ENCODE assay signal across 13 mouse cellular contexts in the genomic region with DNA sequence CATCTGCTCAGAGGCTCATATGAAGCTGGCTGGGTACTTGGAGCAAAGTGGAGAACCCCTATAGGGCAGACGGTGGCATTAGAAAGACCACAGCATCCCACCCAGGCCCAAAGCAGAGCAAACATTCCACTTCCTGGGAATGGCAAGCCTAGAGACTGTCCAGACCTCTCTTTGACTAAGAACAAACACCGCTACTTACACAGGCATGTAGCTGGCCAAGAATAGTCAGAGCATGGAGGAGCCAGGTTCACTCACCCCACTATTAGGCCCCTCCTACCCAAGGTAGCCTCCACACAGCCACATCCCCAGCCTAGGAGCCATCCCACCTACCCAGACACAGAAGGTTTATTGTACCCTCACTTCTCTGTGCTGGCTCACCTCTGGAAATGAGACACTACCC. TPM values are rescaled to one million over a fixed set of nuclear protein-coding genes. Genes with fewer than 3 reads are reported as not detected.
A peak's percentile ranks its signal among the peaks of the same experiment; 100 is the strongest.
DNase-seq lines count a peak whose midpoint lies in the region; ATAC-seq and TF ChIP-seq lines count a peak whose summit lies in the region.
"Had no signal": no experiment of that assay in that cellular context is flagged by ENCODE, and none has a peak within 500 bp of the region (broad histone marks: within the 10 kb centered on the region; RNA-seq: fewer than 3 reads in every experiment).

No protein-coding gene starts in this region.

- TF ChIP-seq CTCF in lung, postnatal 0 days (IDR thresholded peaks at IDR 0.05): no peak
- no peak for TF ChIP-seq CTCF in intestine, postnatal 0 days (IDR thresholded peaks at IDR 0.05; ENCODE audit: low read depth)
- TF ChIP-seq CTCF in stomach, postnatal 0 days (IDR thresholded peaks at IDR 0.05; ENCODE audit: low read depth): no peak

- H3K4me3 ChIP-seq in heart, embryonic 12.5 days: no peak overlapping the region
- no peak overlapping the region for H3K4me3 ChIP-seq in lung, postnatal 0 days (ENCODE audit: low read depth, low read length)
- H3K4me3 ChIP-seq in intestine, postnatal 0 days (ENCODE audit: low read depth, low read length): no peak overlapping the region
- no peak overlapping the region for H3K4me3 ChIP-seq in stomach, postnatal 0 days (ENCODE audit: low read depth, low read length)

- 0 out of 2 replicates have a peak overlapping the region, but pooled peaks have one; percentile 6 for H3K9ac ChIP-seq in heart, embryonic 12.5 days
- no peak overlapping the region for H3K9ac ChIP-seq in lung, postnatal 0 days (replicated peaks; ENCODE audit: low read depth)
- H3K9ac ChIP-seq in intestine, postnatal 0 days (ENCODE audit: low read depth, low read length): no peak overlapping the region
- no peak overlapping the region for H3K9ac ChIP-seq in stomach, postnatal 0 days (ENCODE audit: low read length)
- H3K9ac ChIP-seq: forebrain, postnatal 0 days had no signal

- ATAC-seq in heart, embryonic 12.5 days (ENCODE audit: insufficient number of reproducible peaks, low FRiP score): peak; percentile 78
- ATAC-seq in lung, postnatal 0 days: no peak; the same call in 1 of the 2 replicates
- no peak for ATAC-seq in intestine, postnatal 0 days
- peak; percentile 40 for ATAC-seq in stomach, postnatal 0 days (ENCODE audit: low FRiP score, low TSS enrichment)
- ATAC-seq: forebrain, postnatal 0 days; Patski had no signal

- no peaks in the 10 kb centered on the region for H3K27me3 ChIP-seq in heart, embryonic 12.5 days (replicated peaks)
- H3K27me3 ChIP-seq in lung, postnatal 0 days (replicated peaks; ENCODE audit: insufficient read depth, low read length): no peaks in the 10 kb centered on the region
- H3K27me3 ChIP-seq in intestine, postnatal 0 days (replicated peaks; ENCODE audit: control insufficient read depth, insufficient read depth, low read length): no peaks in the 10 kb centered on the region
- H3K27me3 ChIP-seq in stomach, postnatal 0 days (ENCODE audit: control insufficient read depth, insufficient read depth, low read length): no peaks in the 10 kb centered on the region
- H3K27me3 ChIP-seq: Patski had no signal

- WGBS in heart, embryonic 12.5 days: 16% methylated on average over 2 of the region's 2 CpGs
- 50% methylated on average over 2 of the region's 2 CpGs for WGBS in lung, postnatal 0 days
- 66% methylated on average over 2 of the region's 2 CpGs for WGBS in intestine, postnatal 0 days
- 46% methylated on average over 2 of the region's 2 CpGs for WGBS in stomach, postnatal 0 days

- H3K36me3 ChIP-seq in heart, embryonic 12.5 days: no peaks in the 10 kb centered on the region
- no peaks in the 10 kb centered on the region for H3K36me3 ChIP-seq in lung, postnatal 0 days (ENCODE audit: insufficient read depth, low read length)
- no peaks in the 10 kb centered on the region for H3K36me3 ChIP-seq in intestine, postnatal 0 days (ENCODE audit: control insufficient read depth, insufficient read depth)
- H3K36me3 ChIP-seq in stomach, postnatal 0 days (ENCODE audit: control insufficient read depth, insufficient read depth, low read length): no peaks in the 10 kb centered on the region

- no peak for DNase-seq in heart, postnatal 36 days
- DNase-seq in lung, postnatal 0 days (ENCODE audit: low spot score): no peak
- no peak for DNase-seq in lung, postnatal 25 days (ENCODE audit: low spot score)
- no peak for DNase-seq in stomach, postnatal 0 days (ENCODE audit: low spot score)
- DNase-seq in adrenal gland, adult 18-20 months (ENCODE audit: low spot score in 2 of 2): no peak
- DNase-seq in kidney, postnatal 4 days: no peak
- DNase-seq: adrenal gland, postnatal 14 days; embryo, embryonic 11 days; forebrain, postnatal 0 days had no signal

- intact Hi-C loops in heart, postnatal 36 days (cut with DNase I): no loop called here

- H3K4me1 ChIP-seq in heart, embryonic 12.5 days (replicated peaks): peaks cover 98% of the 10 kb centered on the region
- peaks cover 37% of the 10 kb centered on the region; the same call in 1 of the 2 replicates for H3K4me1 ChIP-seq in lung, postnatal 0 days (ENCODE audit: insufficient read depth, low read depth, low read length)
- H3K4me1 ChIP-seq in intestine, postnatal 0 days (replicated peaks; ENCODE audit: control insufficient read depth, insufficient read depth, low read length): peaks cover 33% of the 10 kb centered on the region
- H3K4me1 ChIP-seq in stomach, postnatal 0 days (replicated peaks; ENCODE audit: control insufficient read depth, insufficient read depth): peaks cover 13% of the 10 kb centered on the region; the same call in 1 of the 2 replicates

- H3K4me2 ChIP-seq in heart, embryonic 12.5 days: peak overlapping the region; percentile 36
- H3K4me2 ChIP-seq in lung, postnatal 0 days (replicated peaks; ENCODE audit: low read depth, low read length): no peak overlapping the region
- H3K4me2 ChIP-seq in intestine, postnatal 0 days (replicated peaks; ENCODE audit: low read depth): no peak overlapping the region
- no peak overlapping the region for H3K4me2 ChIP-seq in stomach, postnatal 0 days (replicated peaks; ENCODE audit: low read depth)

- no peak for TF ChIP-seq EP300 in lung, postnatal 0 days (IDR thresholded peaks at IDR 0.05)
- TF ChIP-seq EP300 in stomach, postnatal 0 days (optimal IDR thresholded peaks at IDR 0.05): no peak

- peak overlapping the region; percentile 93 for H3K27ac ChIP-seq in heart, embryonic 12.5 days (ENCODE audit: poor library complexity, severe bottlenecking)
- peak overlapping the region; percentile 22 for H3K27ac ChIP-seq in lung, postnatal 0 days (ENCODE audit: low read length)
- H3K27ac ChIP-seq in intestine, postnatal 0 days (ENCODE audit: low read depth, low read length): 0 out of 2 replicates have a peak overlapping the region, but pooled peaks have one; percentile 35
- H3K27ac ChIP-seq in stomach, postnatal 0 days (replicated peaks): peak overlapping the region; percentile 74
- H3K27ac ChIP-seq: kidney, postnatal 0 days had no signal

- no peaks in the 10 kb centered on the region for H3K9me3 ChIP-seq in heart, embryonic 12.5 days (replicated peaks)
- H3K9me3 ChIP-seq in lung, postnatal 0 days (ENCODE audit: low read length): no peaks in the 10 kb centered on the region
- H3K9me3 ChIP-seq in intestine, postnatal 0 days (ENCODE audit: control insufficient read depth): no peaks in the 10 kb centered on the region
- H3K9me3 ChIP-seq in stomach, postnatal 0 days (ENCODE audit: control insufficient read depth, low read length): no peaks in the 10 kb centered on the region

RNA-seq across cellular contexts. Expression of gene Pacsin2, which starts 18.5 kb away (rescaled TPM):
- 70.8 and 72.0 TPM in 2 replicates for polyA plus RNA-seq in heart, embryonic 12.5 days (2016; fragmentation: Nextera tagmentation; extraction: Ambion mirVana)
- total RNA-seq in heart, postnatal 36 days (2021): 100 to 1,000 TPM; 174 to 191 TPM
- 46.7 and 51.7 TPM in 2 replicates for polyA plus RNA-seq in lung, postnatal 0 days (2015; fragmentation: Nextera tagmentation; extraction: Ambion mirVana)
- polyA plus RNA-seq in intestine, postnatal 0 days (2015; fragmentation: Nextera tagmentation; extraction: Ambion mirVana): 40.9 and 47.3 TPM in 2 replicates
- 42.5 and 46.6 TPM in 2 replicates for polyA plus RNA-seq in stomach, postnatal 0 days (2015; fragmentation: Nextera tagmentation; extraction: Ambion mirVana)
- 10 to 100 TPM; 88.9 to 94.8 TPM for total RNA-seq in adrenal gland, adult 18-20 months (2021)

Comparison
In these comparisons a context has a peak if more than half of its experiments do, and no peak if none do; other contexts are left out.
1. ATAC-seq: peak in heart, embryonic 12.5 days (single experiment) and stomach, postnatal 0 days (single experiment); none in lung, postnatal 0 days (single experiment) and intestine, postnatal 0 days (single experiment).
2. H3K27ac ChIP-seq: peak in every context shown above with its lines; median percentile 93 in heart, embryonic 12.5 days; 74 in stomach, postnatal 0 days; 35 in intestine, postnatal 0 days; 22 in lung, postnatal 0 days.